Mouse (Mus musculus) skeletal muscle tissue, adult 2 months (tissue): Measurements from ENCODE around the gene Slc25a13.
A peak's percentile ranks its signal among the peaks of the same experiment; 100 is the strongest.

Experiments
- DNase-seq: peaks from one replicate; pipeline ENCODE4 v3.0.0-alpha.2; 2012; ENCODE audit warnings: low read depth, low spot score

Gene Slc25a13

DNA sequence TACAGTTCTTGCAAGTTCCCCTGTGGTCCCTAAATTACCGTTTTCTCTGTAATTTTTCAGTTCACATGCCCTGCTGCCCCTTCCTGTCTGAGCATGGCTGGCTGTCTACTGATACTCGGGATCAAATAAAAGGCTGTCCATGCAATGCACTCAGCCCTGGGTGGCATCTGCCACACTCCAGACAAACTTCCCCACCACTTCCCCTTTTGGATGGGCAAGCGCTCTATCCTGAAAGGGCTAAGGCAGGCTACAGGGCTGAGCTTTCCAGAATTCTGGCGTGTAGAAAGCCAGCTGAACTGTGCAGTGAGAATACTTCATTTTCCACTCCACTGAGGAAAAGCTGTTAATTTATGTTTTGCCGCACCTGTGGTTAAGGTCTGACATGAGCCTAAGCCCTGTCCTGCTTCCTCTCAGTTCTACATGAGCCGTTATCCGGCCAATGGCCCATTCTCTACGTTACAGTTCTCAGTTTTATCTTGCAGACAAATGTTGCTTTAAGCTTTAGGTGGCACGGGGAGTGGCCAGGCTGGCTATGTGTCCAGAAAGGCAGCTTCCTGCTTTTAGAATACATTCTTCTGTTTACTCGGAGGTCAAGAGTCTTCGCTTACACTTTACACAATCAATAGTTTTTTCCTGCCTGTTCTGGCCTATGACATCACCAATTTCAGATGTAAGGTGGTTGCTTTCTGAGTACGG lies 170.1 kb downstream of the Slc25a13 start:
- no peak for DNase-seq

DNA sequence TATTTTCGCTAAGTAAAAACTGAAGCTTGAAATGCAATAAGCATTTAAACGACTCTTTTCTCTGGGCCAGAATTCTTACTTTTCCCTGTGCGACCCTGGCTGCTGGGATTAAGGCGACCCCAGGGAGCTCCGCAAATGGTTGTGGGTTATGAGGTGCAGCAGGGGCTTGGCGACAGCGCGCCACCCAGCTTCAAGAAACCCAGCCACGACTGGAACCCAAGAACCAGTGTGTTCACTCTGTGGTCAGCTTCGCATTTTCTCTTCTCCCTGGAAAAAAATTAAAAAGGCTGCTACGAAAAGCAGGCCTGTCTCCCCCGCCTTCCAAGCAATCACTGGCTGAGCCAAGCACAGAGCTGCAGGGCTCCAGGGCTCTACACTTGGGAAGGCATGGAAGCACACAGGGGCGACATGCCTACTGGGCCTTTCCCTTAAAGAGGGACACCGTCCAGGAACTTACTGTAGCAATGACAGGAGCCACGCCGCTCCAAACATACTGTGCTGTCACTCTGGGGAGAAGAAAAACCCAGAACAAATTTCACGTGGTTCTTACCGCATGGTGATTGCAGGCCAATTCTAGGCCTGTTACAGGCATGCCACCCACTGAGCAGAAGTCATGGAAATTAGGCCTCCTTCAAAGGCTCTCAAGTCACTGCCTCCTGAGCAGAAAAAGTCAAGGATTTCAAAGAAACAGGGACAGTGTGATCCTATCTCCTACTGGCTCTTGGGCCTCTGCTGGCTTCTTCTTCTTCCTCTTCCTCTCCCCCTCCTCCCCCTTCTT lies 178.0 kb downstream of the Slc25a13 start:
- no peak for DNase-seq

DNA sequence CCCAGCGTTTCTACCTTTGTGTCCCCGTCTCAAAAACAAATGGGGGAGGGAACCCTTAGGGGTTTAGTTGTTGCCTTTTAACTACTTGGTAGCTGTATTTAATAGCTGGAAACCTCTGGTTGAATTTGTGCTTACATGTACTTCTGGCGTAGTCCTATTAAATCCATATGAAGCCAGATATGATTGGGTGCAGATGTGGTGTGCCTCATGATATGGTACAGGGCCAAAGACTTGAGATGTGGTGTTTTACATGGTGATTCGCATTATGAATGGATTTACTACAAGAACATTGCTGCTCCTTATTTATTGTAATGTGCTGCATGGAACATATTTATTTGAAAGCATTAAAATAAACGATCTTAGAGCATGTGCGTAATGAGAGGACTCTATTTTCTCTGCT lies 189.3 kb downstream of the Slc25a13 start:
- no peak for DNase-seq

DNA sequence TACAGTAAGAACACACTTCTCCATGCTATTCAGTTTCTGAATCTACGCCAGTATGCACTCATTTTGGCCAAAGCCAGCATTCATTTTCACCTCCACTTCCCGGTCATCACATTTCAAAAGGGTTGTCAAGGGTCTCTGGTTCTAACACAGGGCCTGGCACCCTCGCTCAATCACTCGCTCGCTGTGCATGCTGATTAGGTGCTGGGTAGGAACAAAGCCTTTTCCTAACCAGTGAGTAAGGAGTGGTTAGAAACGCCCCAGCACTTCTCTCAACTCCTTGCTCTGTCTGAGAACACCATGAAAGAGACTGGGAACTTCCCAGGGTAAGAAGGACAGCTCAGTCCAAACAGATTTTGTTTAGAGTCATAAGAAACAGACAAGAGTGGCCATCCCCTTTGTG lies 193.0 kb downstream of the Slc25a13 start:
- no peak for DNase-seq

DNA sequence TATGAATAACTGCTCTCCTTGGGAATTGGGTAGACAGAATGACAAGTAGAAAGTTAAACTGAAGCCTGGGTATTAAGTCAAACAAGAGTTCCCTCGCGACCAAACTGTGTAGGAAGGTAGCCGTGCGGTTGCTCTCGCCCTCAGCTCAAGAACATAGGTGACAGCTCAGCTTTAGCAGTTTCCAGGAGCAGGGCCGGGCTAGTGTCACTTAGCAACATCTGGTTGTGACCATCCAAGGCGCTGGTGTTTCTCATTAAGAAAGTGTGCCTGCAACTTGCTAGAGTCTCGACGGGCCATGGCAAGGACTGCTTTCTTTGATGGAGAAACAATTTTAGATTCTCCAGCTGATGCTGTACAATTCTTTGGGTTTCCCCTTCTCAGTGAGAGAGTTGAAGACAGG lies 200.0 kb downstream of the Slc25a13 start:
- DNase-seq, result no peak

DNA sequence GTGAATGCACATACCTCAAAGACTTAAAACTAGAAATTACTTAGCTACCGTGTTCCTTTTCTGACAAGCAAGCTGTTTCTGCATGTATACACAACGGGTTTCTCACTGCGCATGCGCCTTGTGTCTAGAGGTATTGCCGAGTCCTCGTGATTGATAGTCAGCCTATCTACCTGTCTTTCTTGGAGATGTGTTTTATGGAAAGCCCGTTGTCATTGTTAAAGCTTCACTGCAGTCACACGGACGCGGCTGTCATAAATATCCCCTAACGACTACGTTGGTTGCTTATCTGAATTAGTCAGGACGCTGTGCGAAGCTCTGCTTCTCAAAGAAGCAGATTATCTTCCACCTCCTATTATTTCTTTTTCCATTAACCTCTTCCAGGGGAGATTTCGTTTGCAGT lies 201.4 kb downstream of the Slc25a13 start:
- no peak for DNase-seq

DNA sequence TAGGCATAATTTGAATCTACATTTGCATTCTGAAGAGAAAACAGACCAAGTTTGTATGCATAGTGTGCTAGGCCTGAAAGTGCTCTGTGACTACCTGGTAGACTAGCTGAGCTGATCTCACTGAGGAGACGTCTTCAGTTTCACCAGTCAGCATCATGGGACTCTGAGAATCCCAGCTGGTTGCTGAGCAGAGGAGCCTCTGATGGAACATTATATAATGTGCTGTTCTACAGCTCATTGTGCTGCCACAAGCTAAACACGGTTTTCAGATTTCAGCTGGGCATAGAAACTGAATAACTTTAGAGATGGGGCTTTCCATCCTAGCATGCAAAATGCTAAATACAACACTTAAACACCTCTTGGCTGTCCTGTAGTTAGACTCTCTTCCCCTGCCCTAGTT lies 205.6 kb downstream of the Slc25a13 start:
- DNase-seq, result no peak

DNA sequence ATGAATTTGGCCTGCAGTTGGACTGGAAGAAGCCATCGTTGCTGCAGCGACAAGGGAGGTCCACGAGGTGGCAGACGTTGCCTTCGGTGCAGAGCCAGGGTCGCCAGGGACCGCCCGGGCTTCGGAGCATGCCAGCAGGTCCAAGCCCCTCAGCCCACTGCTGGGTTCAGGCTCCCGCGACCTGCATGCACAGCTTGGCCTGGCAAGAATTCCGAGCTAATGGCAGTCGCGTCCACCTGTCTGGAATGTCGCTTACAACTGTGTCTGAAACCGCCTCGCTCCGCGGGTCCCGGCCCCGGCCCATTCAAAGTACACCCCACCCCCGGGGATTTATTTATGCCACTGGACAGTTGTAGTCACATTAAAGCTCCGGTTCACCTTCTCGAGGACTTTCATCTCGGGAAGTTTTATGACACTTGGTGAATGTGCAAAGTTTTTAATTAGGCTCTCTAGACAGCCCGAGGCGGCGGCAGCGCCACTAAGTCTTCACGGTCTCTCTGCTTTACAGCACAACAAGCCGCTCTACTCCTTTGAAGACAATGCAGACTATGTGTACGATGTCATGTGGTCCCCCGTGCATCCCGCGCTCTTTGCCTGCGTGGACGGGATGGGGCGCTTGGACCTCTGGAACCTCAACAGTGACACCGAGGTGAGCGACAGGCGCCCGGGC lies 211.1 kb downstream of the Slc25a13 start:
- DNase-seq, result peak; percentile 19

DNA sequence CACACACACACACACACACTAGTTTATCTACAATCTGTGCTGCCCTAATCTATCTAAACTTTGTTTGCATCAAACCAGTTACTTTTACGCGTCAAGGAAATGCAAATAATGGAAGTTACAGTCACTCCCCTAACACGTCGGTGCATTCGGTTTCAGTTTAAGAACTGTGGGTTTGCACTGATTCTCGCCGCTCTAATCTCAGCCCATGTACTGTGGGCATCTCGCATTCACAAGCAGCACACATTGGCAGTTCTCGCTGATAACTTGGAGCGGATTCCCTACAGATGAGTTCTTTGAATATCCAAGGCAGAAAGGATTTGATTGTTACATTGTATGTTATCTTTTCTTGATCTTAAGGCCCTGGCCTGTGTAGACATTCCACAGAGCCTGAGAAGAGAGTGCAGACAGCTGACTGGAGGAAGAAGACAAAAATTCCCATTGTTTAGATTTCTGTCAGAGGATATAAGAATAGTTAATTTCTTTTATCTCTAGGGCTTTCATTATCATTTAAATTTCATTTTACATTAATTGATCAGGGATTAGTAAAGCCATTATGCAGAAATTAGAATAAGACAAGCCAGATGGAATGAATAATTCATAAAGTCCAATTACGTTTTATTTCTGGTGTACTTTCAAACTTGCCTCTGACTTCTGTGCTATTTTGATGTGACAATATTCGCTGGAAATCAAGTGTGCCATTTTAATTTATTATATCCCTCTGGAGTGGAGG lies 212.1 kb downstream of the Slc25a13 start:
- DNase-seq, result no peak

DNA sequence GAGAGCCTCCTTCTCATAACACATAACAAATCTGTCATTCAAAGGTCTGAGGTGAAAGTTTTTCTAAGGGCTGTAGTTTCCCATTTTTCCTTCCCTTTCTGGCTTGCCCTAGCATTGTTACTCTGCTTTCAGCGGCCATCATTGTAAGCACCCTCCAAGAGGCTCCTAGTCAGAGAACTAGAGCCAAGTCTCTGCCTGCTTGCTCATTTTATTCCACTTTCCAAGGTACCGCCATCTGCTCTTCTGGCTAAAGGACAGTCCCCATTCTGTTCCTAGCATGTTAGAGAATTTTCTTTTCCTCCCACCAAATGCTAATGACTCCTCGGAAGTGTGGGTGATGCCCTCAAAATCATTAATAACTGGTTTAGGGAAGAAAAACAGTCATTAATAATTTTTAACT lies 214.9 kb downstream of the Slc25a13 start:
- DNase-seq, result no peak

DNA sequence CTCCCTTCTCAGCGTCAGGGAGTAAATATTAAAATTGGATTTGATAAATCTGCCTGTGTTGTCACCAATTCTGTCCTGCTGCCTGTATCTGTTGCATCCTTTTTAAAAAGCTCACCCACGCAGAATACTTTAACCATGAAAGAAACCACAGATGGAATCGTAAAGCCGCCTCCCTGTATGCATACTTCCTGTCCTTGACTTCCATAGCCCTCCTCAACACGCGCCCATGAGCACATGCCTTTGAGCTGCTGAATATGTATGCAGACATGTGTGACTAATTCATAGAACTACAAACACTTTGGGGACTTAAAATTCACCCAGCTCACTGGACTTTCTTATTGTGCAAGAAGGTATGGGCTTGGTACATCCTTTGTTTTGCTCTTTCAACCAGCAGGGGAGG lies 219.4 kb downstream of the Slc25a13 start:
- no peak for DNase-seq

DNA sequence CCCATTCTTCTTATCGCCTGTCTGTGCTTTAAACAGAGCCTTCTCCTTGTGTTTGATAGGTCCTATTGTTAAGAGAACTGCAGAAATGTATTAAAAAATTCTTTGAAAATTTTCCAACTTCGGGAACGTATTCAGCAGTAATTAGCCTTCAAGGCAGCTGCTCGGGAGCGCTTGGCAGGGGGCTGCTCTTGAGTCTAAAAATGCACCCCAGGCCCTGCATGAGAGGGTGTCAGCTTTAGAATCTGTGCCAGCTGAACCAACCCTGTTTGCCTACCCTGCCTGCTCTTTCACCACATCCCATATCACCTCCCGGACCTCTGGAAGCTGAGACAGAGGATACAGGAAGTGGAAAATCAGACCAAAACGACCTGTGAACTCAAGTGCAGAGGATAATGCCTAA lies 223.9 kb downstream of the Slc25a13 start:
- DNase-seq, result no peak

DNA sequence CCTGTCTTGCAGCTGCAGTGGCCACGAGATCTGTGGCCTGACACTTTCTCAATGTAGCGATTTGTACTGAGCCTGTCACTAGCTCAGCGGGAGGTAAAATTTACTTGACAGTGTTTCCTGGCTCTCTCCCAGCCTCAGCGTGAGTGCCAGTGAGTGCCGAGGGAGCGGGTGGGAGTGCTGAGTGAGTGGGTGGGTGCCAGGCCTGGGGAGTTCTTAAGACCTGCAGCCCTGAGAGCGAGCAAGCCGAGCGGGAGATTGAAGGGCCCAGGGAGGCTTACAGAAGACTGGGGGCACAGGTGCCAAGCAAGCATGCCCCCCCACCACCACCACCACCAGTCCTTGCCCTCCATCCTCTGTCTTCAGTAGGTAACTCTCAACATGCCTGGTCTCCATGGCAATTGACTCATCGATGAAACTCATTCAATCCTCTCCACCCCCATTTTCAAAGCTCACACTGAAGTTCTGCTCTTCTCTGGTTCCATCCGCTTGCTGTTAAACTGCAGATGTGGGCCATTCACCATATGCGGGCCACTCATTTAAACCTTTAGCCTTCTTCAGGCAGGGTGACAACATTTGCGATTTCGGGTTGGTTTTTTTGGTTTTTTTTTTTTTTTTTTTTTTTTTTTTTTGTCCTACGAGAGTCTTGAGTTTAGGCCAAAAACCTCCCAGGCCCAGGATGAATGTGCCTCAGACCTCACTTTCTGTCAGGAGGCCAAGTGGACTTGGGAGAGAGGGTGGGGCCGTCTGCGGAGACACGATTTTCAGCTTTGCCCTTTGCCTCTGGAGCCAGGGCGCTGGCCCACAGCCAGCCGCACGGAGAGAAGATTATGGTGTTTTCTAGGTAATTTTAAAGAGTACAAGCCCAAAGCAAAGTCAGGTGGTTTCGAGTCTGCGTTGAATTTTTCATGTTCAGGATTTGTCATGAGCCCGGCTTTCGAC lies 224.9 kb downstream of the Slc25a13 start:
- DNase-seq, result peak; percentile 39

DNA sequence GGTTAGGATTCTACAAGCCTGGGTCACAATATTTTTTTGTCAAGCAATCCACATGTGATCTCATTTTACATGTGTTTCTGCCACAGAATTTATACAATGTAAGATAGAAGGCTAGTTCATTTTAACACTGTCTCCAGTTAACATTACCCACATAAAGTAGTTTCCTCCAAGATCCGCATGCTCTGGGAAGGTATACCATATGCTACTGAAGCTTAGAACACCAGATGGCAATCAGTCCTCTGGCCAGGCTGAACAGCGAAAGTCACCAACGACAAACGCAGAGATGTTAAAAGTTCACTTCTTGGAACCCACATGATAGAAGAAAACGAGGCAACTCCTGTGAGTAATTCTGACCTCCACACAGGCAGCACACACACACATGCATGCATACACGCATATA lies 225.7 kb downstream of the Slc25a13 start:
- DNase-seq, result no peak
